Mouse (Mus musculus): ENCODE data around the gene 4930404H24Rik. TPM values are rescaled to one million over a fixed set of nuclear protein-coding genes. Genes with fewer than 3 reads are reported as not detected.

The 4930404H24Rik gene
- polyA plus RNA-seq, 1 experiment from 2014 or later = not detected

DNA sequence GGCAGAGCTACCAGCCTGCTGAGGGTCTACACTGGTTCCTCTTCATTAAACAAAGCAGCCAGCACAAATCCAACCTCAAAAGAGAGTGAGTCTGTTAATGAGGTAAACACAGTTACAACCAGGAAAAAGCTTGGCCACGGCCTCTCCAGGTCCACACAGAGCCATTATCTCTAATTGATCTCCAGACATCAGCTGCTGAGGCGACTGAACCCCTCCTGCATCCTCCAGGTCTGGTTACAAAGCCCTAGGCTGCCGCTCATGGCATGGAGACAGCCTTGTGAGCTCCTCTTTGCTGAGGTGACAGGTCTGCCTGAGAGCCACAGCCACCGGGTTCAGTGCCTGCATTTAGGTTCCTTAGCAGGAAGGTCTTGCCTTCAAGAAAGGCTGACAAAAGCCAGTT, 35.1 kb upstream of the 4930404H24Rik start:
- Histone ChIP-seq H3K27ac (0 out of 2 replicates have a peak overlapping the region, but pooled peaks have one; percentile 16), H3K9me3 (no peaks in the 10 kb centered on the region), H3K36me3 (no peaks in the 10 kb centered on the region), H3K27me3 (replicated peaks) (no peaks in the 10 kb centered on the region), H3K4me2 (replicated peaks) (no peak overlapping the region), H3K4me3 (no peak overlapping the region), H3K4me1 (peaks cover 16% of the 10 kb centered on the region), H3K9ac (no peak overlapping the region)
- 26% methylated on average over 4 of the region's 4 CpGs for WGBS
- no peak for ATAC-seq (ENCODE audit: low FRiP score, low read depth)

DNA sequence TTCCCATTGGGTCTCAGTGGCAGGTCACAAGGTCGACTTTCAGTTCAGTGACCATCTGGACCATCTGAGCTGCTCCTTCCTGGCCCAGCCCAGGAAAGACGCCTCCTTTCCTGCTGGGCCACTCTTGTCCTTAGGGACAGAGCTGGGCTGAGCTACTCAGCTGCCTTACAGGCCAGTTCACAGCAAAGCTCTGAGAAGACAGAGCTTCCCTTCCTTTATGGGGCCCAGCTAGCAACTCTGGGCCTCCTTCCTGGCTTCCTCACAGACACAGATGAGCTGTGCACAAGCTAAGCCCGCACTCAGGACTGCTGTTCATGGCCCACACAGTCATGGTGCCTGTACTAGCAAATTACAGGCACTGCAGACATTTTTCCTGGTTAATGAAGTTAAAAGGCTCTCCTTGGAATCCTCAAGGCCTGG, 34.6 kb upstream of the 4930404H24Rik start:
- H3K9ac ChIP-seq = no peak overlapping the region
- WGBS = 30% methylated on average over 3 of the region's 3 CpGs

DNA sequence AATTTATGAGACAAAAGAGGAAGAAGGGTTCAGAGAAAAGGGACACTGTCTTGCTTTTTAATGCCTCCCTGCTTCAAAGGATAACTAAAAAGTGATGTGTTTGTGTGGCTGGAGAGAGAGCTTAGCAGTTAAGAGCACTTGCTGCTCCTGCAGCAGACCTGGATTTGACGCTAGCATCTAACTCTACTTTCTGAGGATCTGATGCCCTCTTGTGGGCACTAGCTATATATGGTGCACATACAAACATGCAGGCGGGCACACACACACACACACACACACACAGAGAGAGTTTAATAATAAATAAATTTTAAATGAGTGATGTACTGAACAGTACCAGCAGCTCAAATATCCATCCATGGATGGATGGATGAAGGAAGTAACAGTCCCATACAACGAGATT, 29.3 kb upstream of the 4930404H24Rik start:
- no peaks in the 10 kb centered on the region for H3K27me3 ChIP-seq (replicated peaks)

More for the DNA sequence above, 34.6 kb upstream of the 4930404H24Rik start:
- ATAC-seq (ENCODE audit: low FRiP score, low read depth) = no peak
- Histone ChIP-seq H3K27ac (no peak overlapping the region), H3K4me3 (no peak overlapping the region), H3K4me2 (replicated peaks) (no peak overlapping the region), H3K36me3 (no peaks in the 10 kb centered on the region), H3K9me3 (no peaks in the 10 kb centered on the region), H3K27me3 (replicated peaks) (no peaks in the 10 kb centered on the region), H3K4me1 (peaks cover 16% of the 10 kb centered on the region)

DNA sequence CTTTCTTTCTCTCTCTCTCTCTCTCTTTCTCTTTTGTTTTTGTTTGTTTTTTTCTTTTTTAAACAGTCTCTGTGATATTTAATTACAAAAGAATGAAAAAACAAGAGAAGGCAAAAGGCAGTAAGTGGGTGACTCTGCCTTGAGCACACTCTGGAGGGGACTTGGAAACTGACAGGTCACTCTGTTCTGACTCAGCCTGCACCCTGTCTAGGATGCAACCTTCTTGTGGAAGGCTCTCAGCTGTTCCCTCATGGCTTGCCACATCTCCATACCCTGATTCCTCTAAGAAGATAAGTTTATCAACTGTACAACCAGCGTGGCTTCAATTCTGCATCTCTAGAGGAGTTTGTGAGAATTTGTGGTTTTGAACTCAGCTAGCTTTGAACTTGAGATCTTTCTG, 25.2 kb upstream of the 4930404H24Rik start:
- Histone ChIP-seq H3K36me3 (no peaks in the 10 kb centered on the region; the same call in 1 of the 2 replicates), H3K4me2 (replicated peaks) (no peak overlapping the region), H3K4me1 (peaks cover 18% of the 10 kb centered on the region), H3K27ac (no peak overlapping the region), H3K9me3 (no peaks in the 10 kb centered on the region), H3K9ac (no peak overlapping the region), H3K27me3 (replicated peaks) (no peaks in the 10 kb centered on the region), H3K4me3 (no peak overlapping the region)
- 94% methylated on average over 1 of the region's 1 CpGs for WGBS
- ATAC-seq (ENCODE audit: low FRiP score, low read depth) = no peak

More for the DNA sequence above, 29.3 kb upstream of the 4930404H24Rik start:
- no peak for ATAC-seq (ENCODE audit: low FRiP score, low read depth)
- WGBS = 79% methylated on average over 3 of the region's 3 CpGs
- Histone ChIP-seq H3K9me3 (no peaks in the 10 kb centered on the region), H3K36me3 (no peaks in the 10 kb centered on the region; the same call in 1 of the 2 replicates), H3K27ac (no peak overlapping the region), H3K9ac (no peak overlapping the region), H3K4me2 (replicated peaks) (no peak overlapping the region), H3K4me1 (peaks cover 4% of the 10 kb centered on the region; the same call in 1 of the 2 replicates), H3K4me3 (no peak overlapping the region)

DNA sequence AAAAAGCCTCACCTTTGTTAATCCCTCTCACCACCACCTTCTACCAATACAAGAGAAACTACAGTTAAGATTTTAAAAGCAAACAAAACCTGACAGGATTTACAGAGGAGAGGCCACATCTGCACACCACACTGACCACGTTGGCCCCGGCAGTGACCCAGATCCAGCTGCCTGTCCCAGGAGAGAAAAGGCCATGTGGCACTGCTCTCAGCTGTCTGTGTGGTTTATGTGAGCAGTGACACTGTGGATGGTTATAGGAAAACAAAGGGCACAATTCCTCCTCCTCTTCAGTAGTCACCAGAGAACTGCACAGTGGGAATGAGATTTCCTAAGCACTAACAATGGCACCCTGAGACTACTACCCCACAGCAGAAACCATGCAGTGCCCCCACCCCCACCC, 23.3 kb upstream of the 4930404H24Rik start:
- Histone ChIP-seq H3K36me3 (no peaks in the 10 kb centered on the region; the same call in 1 of the 2 replicates), H3K27ac (0 out of 2 replicates have a peak overlapping the region, but pooled peaks have one; percentile 0), H3K4me2 (replicated peaks) (no peak overlapping the region), H3K9ac (no peak overlapping the region), H3K27me3 (replicated peaks) (no peaks in the 10 kb centered on the region), H3K4me3 (no peak overlapping the region), H3K4me1 (peaks cover 18% of the 10 kb centered on the region), H3K9me3 (no peaks in the 10 kb centered on the region)
- 38% methylated on average over 2 of the region's 2 CpGs for WGBS
- ATAC-seq (ENCODE audit: low FRiP score, low read depth) = 0 out of 2 replicates have a peak, but pooled peaks have one; percentile 41

DNA sequence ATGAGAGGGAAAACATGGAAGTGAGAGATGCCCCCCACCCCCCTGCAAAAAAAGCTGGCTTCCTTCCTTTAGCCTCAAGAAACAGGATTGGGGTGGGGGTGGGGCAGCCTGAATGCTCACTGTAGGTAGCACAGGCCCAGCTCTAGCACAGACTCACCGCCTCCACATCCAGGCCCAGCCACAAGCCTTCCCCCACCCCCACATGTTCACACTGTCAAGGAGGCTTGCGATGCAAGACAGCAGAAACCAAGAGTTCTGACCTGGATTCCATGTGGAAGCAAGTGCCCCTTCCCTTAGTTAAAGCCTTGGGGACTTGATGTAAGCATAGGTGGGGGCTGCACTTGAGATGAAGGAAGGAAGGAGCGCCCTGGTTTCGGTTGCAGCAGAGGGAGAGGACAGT, 22.8 kb upstream of the 4930404H24Rik start:
- Histone ChIP-seq H3K4me1 (peaks cover 18% of the 10 kb centered on the region), H3K9me3 (no peaks in the 10 kb centered on the region), H3K9ac (no peak overlapping the region), H3K4me2 (replicated peaks) (no peak overlapping the region), H3K27me3 (replicated peaks) (no peaks in the 10 kb centered on the region), H3K4me3 (no peak overlapping the region), H3K27ac (0 out of 2 replicates have a peak overlapping the region, but pooled peaks have one; percentile 0), H3K36me3 (no peaks in the 10 kb centered on the region; the same call in 1 of the 2 replicates)
- no peak for ATAC-seq (ENCODE audit: low FRiP score, low read depth)
- WGBS = 55% methylated on average over 4 of the region's 4 CpGs

DNA sequence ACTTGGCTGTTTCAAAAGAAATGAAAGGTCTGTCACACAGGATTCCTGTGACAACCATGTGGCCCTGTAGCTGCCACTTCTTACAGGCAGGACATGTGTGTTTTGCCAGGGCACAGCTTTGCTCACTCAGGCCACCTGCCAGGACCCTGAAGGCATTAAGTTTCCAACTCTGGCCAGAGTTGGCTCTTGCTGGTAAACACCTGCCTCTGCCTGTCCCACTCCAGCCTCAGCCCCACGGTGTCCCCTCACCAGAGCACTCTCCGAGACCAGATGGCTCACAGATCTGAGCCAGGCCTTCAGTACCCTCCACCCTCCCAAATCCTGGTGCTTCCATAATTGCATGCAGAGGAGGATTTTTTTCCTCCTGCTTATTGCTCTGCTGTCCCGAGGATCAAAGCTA, 21.6 kb upstream of the 4930404H24Rik start:
- H3K27ac ChIP-seq = no peak overlapping the region
- H3K4me2 ChIP-seq (replicated peaks) = no peak overlapping the region
- peaks cover 23% of the 10 kb centered on the region for H3K4me1 ChIP-seq
- no peak overlapping the region for H3K9ac ChIP-seq
- no peaks in the 10 kb centered on the region for H3K27me3 ChIP-seq (replicated peaks)
- 49% methylated on average over 3 of the region's 3 CpGs for WGBS
- no peaks in the 10 kb centered on the region; the same call in 1 of the 2 replicates for H3K36me3 ChIP-seq
- no peaks in the 10 kb centered on the region for H3K9me3 ChIP-seq
- no peak overlapping the region for H3K4me3 ChIP-seq
- ATAC-seq (ENCODE audit: low FRiP score, low read depth) = no peak

DNA sequence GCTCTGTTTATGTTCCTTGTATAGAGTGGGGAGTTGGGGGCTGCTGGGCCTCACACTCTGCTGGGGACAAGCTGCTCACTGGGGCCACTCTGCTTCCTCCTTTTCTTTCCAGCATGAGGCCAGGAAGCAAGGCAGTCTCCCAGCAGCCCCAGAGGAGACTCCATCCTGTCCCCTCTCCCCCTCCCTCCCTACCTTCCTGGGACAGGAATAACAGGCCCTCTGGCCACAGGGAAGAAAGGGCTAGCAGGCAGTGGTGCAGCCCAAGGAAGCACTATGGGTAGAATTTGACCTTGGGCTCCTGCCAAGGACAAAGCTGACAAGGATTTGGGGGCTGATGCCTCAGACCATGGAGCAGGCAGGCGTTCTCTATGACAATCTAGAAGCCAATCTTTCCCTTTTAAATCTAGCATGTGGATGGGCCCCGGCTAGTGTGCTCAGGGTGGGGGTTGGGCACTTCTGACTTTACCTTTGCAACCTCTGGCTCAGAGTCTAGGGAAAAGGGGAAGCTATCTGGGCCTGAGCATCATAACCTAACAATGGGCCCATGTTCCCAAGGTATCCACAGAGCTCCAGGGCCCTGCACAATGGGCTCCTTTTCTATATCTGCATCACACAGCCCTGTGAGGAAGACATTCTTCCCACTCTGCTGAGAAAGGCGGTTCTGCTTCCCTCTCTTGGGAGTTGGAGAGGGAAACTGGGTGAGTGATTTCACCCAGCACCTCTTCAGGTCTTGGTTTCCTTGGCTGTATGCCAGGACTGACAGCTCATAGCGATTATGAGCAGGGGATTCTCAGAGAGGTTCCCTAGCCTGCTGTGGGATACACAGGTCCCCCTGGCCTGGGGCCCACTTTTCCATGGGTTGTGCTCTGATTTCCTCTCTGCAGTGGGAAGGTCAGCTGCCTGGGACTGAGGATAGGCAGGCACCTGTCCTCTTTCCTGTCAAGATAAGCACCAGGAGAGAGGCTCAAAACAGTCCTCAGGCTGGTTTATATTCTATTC, 17.2 kb upstream of the 4930404H24Rik start:
- Histone ChIP-seq H3K36me3 (no peaks in the 10 kb centered on the region; the same call in 1 of the 2 replicates), H3K27me3 (replicated peaks) (no peaks in the 10 kb centered on the region), H3K27ac (no peak overlapping the region), H3K4me2 (replicated peaks) (no peak overlapping the region), H3K4me1 (peaks cover 8% of the 10 kb centered on the region), H3K4me3 (no peak overlapping the region), H3K9me3 (no peaks in the 10 kb centered on the region), H3K9ac (no peak overlapping the region)
- no peak for ATAC-seq (ENCODE audit: low FRiP score, low read depth)
- WGBS = 44% methylated on average over 4 of the region's 4 CpGs

DNA sequence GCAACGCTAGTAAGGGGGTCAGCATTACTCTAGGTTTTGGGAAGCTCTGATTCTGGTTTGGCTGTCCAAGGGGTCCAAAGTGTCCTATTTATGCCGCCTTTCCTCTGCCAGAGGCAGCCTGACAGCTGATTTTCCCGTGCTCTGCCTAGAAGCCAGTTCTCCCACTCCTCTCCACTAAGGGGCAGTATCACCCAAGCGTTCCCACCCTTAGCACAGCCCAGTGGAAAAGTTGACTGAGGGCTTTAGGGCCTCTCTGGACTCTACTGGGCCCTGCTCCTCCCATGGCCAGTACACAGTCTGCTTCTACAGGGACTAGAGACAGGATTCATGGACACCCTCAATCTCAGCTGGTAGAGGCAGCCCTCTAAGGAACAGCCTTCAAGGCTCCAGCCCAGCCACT, 14.0 kb upstream of the 4930404H24Rik start:
- 4% methylated on average over 4 of the region's 4 CpGs for WGBS
- H3K9ac ChIP-seq = no peak overlapping the region
- no peak overlapping the region for H3K4me3 ChIP-seq
- no peaks in the 10 kb centered on the region for H3K36me3 ChIP-seq
- no peak overlapping the region for H3K27ac ChIP-seq
- peaks cover 4% of the 10 kb centered on the region; the same call in 1 of the 2 replicates for H3K27me3 ChIP-seq (replicated peaks)
- H3K4me2 ChIP-seq (replicated peaks) = no peak overlapping the region
- no peaks in the 10 kb centered on the region for H3K9me3 ChIP-seq
- peak; percentile 59 for ATAC-seq (ENCODE audit: low FRiP score, low read depth)
- H3K4me1 ChIP-seq = peaks cover 29% of the 10 kb centered on the region

DNA sequence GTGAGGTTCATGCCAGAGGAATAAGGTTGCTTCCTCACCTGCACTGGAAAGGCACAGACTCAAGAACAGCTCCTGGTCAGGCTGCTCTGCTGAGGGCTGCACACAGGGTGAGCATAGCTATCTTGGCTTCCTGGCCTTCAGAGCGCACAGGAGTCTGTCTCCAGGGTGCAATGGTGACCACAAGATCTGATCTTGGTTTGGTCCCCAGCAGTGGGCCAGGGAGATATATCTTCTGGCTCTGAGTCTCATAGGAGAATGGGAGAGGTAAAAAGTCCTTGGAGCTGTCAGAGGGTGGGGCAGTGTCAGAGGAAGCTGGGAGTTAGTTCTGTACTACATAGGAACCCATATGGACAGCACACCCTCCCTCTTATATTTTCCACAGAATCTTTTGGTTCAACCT, 13.1 kb upstream of the 4930404H24Rik start:
- no peak for ATAC-seq (ENCODE audit: low FRiP score, low read depth)
- no peak overlapping the region for H3K4me2 ChIP-seq (replicated peaks)
- peaks cover 4% of the 10 kb centered on the region; the same call in 1 of the 2 replicates for H3K27me3 ChIP-seq (replicated peaks)
- H3K4me3 ChIP-seq = no peak overlapping the region
- no peaks in the 10 kb centered on the region for H3K36me3 ChIP-seq
- H3K9me3 ChIP-seq = no peaks in the 10 kb centered on the region
- H3K9ac ChIP-seq = no peak overlapping the region
- H3K4me1 ChIP-seq = peaks cover 38% of the 10 kb centered on the region
- H3K27ac ChIP-seq = no peak overlapping the region
- WGBS = 91% methylated on average over 1 of the region's 1 CpGs

DNA sequence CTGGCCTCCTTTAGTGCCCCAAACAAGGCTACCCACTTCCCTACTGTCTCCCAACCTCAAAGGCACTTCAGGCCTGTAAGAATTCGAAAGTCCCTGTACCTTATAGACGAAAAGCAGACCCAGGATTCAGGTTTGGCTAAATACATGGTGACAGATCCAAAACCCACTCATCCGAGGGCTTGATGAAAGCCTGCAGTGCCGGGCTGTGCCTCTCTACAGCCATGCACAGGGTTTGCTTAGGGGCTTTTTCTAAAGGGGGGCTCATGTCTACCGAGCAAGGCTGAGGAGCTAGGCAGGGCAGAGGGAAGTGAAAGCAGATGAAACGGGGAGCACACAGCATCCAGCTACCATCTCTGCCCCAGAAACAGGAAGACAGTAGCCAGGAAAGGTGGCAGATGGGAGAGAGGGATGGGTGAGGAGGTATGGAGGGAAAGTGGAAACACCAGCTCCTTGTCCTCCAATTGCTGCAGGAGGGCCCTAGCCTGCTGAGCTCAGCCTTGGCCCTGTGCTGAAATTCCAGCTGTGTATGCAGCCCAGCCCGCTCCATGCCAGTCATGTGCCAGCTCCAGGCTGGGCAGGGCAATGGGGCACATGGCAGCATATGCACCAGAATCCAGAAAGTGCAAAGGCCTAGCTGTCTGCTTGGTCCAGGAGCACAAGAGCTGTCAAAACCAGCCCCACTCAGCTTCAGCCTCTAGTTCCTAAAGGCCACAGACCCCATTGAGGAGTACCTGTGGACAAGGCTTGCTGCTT, 11.3 kb upstream of the 4930404H24Rik start:
- 77% methylated on average over 7 of the region's 7 CpGs for WGBS
- Histone ChIP-seq H3K4me2 (replicated peaks) (no peak overlapping the region), H3K4me1 (peaks cover 35% of the 10 kb centered on the region), H3K9ac (no peak overlapping the region), H3K36me3 (no peaks in the 10 kb centered on the region), H3K27me3 (replicated peaks) (peaks cover 4% of the 10 kb centered on the region; the same call in 1 of the 2 replicates), H3K9me3 (no peaks in the 10 kb centered on the region), H3K27ac (no peak overlapping the region), H3K4me3 (no peak overlapping the region)
- no peak for ATAC-seq (ENCODE audit: low FRiP score, low read depth)

DNA sequence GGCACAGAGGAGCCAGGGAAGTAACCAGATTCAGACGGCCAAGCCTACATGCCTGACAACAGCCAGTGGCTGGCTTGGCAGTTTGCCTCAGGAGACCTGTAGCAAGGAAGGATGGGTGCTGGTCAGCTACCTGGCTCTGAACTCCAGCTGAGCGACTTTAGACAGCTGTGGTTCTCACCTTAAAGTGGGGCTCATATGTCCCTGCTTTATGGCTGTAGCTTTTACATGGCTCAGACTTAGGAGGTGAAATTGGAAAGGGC, 10.8 kb upstream of the 4930404H24Rik start:
- no peak overlapping the region for H3K4me3 ChIP-seq
- no peak overlapping the region for H3K9ac ChIP-seq
- no peak overlapping the region for H3K4me2 ChIP-seq (replicated peaks)
- peaks cover 4% of the 10 kb centered on the region; the same call in 1 of the 2 replicates for H3K27me3 ChIP-seq (replicated peaks)
- H3K9me3 ChIP-seq = no peaks in the 10 kb centered on the region
- no peak overlapping the region for H3K27ac ChIP-seq
- ATAC-seq (ENCODE audit: low FRiP score, low read depth) = no peak
- WGBS = 82% methylated on average over 2 of the region's 2 CpGs
- H3K36me3 ChIP-seq = no peaks in the 10 kb centered on the region
- H3K4me1 ChIP-seq = peaks cover 35% of the 10 kb centered on the region
